Mouse (Mus musculus) spleen, postnatal 36 days (tissue): Measurements from ENCODE around the gene Capn11.

Experiments
- DNase-seq, 2 experiments: peaks; one replicate each; pipeline ENCODE4 v3.0.0; 2022; ENCODE audit warnings: low spot score in 2 of 2, mixed read lengths in 1 of 2

Capn11 gene

GRCm38 (mm10) chr17:45598891-45599290, 60.2 kb downstream of the Capn11 start:
- DNase-seq, result no peak

DNA sequence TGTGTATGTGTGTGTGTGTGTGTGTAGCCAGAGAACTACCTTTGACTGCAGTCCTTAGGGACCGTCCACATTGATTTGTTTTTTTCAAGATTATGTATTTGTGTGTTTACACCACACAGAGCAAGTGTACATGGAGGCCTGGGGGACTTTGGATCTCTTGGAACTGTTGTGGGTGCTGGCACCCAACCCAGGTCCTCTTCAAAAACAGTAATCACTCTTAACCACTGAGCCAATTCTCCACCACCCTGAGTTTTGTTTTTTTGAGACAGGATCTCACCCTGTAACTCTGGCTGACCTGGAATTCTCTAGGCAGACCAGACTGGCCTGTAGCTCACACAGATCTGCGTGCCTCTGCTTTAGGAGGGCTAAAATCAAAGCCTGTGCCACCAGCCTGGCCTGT, 60.7 kb downstream of the Capn11 start:
- DNase-seq, result no peak

- no peak for DNase-seq
Measured at GRCm38 (mm10) chr17:45597787-45598186, 61.3 kb downstream of the Capn11 start.

DNA sequence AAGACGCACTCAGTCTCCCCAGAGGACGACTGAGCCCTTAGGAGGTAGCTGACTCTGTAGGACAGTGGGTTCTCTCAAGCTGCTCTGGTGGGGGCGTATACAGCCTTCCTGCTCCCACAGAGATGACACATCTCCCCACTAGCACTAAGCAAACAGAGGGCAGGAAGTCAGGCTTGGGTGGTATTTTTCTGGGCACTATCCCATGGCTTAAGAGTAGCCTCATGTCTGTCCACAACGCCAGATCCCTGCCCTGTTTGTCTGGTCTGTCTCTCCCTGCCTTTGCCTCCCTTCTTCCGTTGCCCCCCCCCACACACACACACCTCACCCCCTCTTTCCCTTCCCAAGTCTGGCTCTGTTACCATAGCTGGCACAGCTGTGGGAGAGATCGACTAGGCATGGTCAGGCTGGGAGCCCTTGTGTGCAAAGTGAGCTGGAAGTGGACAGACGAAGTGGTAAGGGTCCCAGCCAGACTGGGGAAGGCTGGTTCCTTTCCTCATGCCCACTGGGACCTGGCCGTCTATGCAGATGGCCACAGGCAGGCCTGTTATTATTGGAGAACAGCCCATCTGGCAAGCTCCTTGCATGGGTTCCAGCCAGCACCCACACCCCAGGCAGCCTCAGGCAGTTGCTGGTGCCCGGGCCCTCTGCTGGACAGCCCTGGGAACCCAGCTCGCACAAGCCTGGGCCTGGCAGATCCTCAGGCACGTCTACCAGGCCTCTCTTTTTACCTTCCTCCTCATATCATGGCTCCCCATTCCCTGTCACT, 62.3 kb downstream of the Capn11 start:
- DNase-seq, result peak; percentile 61 to 62

- DNase-seq, result no peak
Measured at GRCm38 (mm10) chr17:45595736-45596390, 63.3 kb downstream of the Capn11 start.

DNA sequence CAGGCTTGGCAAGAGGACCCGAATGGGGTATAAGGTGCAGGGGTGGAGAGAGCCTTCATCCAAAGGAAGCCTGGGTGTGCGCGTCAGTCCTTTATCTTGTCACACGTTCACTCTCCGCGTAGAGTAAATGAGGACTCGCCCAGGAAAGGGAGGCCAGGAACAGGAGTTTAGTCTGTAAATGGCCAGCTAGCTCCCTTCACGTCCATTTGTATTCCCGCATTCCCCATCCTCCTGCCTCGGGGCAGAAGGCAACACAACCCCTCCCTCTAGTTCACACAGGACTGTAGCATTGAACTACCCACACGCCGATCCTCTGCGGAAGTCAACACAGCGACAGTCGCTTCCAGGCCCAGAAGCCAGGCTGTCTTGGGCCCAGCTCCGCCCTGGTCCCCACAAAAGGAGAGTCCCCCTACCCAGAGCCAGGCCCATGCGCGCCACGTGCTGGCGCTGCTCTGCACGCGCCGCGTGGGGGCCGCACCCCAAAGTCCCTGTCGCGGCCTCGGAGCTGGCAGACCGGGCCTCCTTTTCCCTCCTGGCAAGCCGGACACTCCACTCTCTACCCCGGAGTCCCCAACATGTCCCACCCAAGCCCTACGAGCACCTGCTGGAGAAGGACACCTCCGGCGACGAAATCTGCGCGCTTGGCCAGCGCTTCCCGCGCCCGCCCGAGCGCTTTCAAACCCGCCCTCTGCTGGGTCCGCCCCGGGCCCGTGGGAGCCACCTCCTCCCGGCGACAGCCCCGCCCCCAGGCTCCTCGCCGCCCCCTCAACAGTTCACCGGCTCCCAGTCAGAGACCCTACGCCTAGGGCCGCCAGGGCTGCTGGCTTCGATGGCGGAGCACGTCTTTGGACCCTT, 64.0 kb downstream of the Capn11 start:
- DNase-seq, result peak; percentile 76 to 79

DNA sequence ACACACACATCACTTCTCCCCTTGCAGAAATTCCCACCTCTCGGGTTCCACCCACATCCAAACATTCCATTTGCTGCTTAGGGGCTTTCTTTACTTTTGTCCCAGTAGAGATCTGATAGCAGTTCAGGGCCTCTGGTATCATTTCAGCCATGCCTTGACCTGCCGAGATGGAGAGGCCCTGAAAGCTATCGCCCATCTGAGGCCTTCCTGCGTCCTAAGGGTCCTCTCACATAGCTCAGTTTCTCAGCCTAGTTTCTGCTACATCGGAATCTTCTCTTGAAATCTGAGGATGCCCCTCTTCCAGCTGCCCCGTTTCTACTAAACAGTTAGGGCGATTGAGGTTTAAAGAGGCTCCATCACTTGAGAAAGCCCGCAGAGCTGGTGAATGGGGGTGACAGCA, 64.9 kb downstream of the Capn11 start:
- no peak for DNase-seq

DNA sequence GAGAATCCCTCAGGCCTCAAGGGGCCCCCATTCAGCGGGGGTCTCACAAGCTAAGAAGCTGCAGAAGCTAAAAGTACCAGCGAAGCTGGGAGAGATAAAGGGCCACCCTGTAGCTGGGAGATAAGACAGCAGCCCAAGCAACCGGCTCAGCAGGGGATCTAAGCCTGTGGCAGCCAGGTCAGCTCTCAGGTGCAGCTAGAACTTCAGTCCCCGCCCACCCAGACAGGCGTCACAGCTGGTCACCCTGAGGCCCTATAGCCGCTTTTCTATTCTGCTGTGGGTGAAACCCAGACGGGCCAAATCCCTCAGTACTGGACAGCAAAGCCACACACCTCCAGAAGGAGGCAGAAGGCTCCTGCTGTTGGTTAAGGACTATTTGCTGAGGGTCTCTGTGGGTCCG, 65.6 kb downstream of the Capn11 start:
- DNase-seq, result peak; percentile 59 to 67

GRCm38 (mm10) chr17:45592606-45593431, 66.3 kb downstream of the Capn11 start:
- DNase-seq, result no peak

GRCm38 (mm10) chr17:45591701-45592605, 67.2 kb downstream of the Capn11 start:
- no peak for DNase-seq

GRCm38 (mm10) chr17:45590410-45590809, 68.7 kb downstream of the Capn11 start:
- DNase-seq, result no peak

GRCm38 (mm10) chr17:45589844-45590243, 69.3 kb downstream of the Capn11 start:
- no peak for DNase-seq

GRCm38 (mm10) chr17:45589236-45589635, 69.9 kb downstream of the Capn11 start:
- DNase-seq, result no peak

GRCm38 (mm10) chr17:45588370-45588769, 70.8 kb downstream of the Capn11 start:
- DNase-seq, result no peak

DNA sequence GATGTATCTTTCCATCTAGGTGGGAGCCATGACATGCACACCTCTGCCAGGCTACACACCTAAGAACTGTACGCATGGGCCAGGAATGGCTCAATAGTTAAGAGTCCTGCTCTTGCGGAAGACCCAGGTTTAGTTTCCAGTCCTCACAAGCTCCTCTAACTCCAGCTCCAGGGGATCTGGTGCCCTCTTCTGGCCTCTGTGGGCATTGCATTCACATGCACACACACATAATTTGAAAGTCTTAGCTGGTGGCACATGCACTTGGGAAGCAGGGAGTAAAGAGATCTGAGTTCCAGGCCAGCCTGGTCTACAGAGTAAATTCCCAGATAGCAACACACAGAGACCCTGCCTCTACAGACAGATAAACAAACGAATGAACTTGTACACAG, 72.7 kb downstream of the Capn11 start:
- no peak for DNase-seq

DNA sequence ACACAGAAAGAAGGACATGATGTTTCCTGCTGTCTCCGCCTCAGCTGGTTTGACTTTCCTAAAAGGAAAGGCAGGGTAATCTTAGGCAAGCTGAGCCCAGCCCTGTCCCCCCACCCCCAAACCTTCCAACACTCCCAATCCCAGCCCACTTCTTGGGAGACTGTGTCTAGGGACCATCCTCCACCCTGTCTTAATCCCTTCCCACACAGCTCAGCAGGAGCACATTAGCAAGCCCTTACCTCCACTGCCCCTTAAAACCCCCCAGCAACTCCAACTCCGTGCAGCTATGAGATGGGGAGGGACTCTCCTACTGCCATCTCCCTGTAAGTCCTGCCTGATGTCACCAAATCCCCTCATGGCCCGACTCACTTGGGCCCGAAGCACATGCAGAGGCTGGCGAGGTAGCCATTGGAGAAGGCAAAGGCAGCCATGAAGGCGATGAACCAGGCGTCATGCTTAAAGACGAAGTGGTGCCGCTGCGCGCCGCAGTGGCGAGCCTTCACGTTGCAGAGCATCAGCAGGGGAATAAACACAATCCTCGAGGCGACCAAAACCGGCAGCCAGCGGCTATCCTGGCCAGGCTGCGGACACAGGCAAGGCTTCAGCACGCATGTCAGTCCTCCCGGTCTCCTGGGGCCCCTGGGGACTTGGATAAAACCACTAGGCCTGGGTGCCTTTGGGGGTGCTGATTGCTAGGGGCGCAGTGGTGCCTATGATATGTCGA, 73.2 kb downstream of the Capn11 start:
- DNase-seq, result no peak

- peak; percentile 51 to 66 for DNase-seq
Measured at GRCm38 (mm10) chr17:45584939-45585678, 74.0 kb downstream of the Capn11 start.

- DNase-seq, result no peak
Measured at GRCm38 (mm10) chr17:45584096-45584896, 74.8 kb downstream of the Capn11 start.
